Comparison of ENCODE assay signal across 20 mouse cellular contexts in the genomic region with DNA sequence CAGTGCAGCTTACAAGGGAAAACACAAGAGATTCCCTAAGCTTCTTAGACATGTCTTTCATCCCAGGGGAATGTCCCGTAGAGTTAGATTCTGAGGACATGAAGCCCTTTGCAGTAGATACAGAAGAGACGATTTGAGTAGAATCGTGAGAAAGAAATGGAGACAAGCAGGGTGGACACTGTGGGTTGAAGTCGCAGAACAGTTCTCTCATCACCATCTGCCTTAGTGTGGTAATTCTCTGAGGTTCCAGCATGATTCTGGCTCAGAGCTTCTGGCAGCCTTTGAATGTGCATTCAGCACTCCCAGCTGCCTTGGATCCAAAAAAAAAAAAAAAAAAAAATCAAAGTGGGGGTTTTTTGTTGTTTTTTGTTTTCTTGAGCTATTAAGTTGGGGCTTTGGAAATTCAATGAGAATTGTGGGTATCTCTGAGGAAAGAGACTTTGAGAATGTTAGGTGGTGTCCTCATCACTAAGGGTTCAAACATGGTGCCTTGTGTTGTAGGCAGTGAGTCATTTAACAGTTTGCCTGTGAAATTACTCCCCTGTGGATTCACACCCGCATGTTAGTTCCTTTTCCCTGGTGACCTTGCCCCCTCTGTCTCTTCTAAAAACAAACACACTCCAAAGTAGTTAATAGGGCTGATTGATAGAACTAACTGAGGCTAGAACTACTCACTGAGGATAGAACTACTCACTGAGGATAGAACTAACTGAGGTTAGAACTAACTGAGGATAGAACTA. TPM values are rescaled to one million over a fixed set of nuclear protein-coding genes. Genes with fewer than 3 reads are reported as not detected.
DNase-seq lines count a peak whose midpoint lies in the region; ATAC-seq lines count a peak whose summit lies in the region.
"Had no signal": no experiment of that assay in that cellular context is flagged by ENCODE, and none has a peak within 500 bp of the region (broad histone marks: within the 10 kb centered on the region; RNA-seq: fewer than 3 reads in every experiment).

No protein-coding gene starts in this region.

- H3K36me3 ChIP-seq in neural tube, embryonic 15.5 days: no peaks in the 10 kb centered on the region
- H3K36me3 ChIP-seq: liver, embryonic 13.5 days had no signal

- no peaks in the 10 kb centered on the region for H3K9me3 ChIP-seq in neural tube, embryonic 15.5 days (replicated peaks)
- H3K9me3 ChIP-seq: limb, embryonic 13.5 days; liver, embryonic 13.5 days had no signal

- ATAC-seq in neural tube, embryonic 15.5 days (ENCODE audit: low FRiP score): no peak
- ATAC-seq: midbrain, embryonic 16.5 days had no signal

- no peak overlapping the region for H3K27ac ChIP-seq in neural tube, embryonic 15.5 days (replicated peaks)
- H3K27ac ChIP-seq: limb, embryonic 13.5 days; liver, embryonic 13.5 days had no signal

- no peak overlapping the region for H3K4me3 ChIP-seq in neural tube, embryonic 15.5 days (replicated peaks)
- H3K4me3 ChIP-seq: limb, embryonic 13.5 days; liver, embryonic 13.5 days had no signal

- no peaks in the 10 kb centered on the region for H3K27me3 ChIP-seq in neural tube, embryonic 15.5 days (replicated peaks)
- H3K27me3 ChIP-seq: limb, embryonic 13.5 days; liver, embryonic 13.5 days had no signal

- H3K9ac ChIP-seq in neural tube, embryonic 15.5 days (replicated peaks): no peak overlapping the region
- H3K9ac ChIP-seq: limb, embryonic 13.5 days; liver, embryonic 13.5 days; lung, embryonic 14.5 days had no signal

- WGBS in neural tube, embryonic 15.5 days: 58% methylated on average over 5 of the region's 5 CpGs

- no peak overlapping the region for H3K4me2 ChIP-seq in neural tube, embryonic 15.5 days
- H3K4me2 ChIP-seq: limb, embryonic 13.5 days; liver, embryonic 13.5 days; lung, embryonic 14.5 days had no signal

- peaks cover 7% of the 10 kb centered on the region; the same call in 1 of the 2 replicates for H3K4me1 ChIP-seq in neural tube, embryonic 15.5 days
- H3K4me1 ChIP-seq: liver, embryonic 13.5 days had no signal

- peak; percentile 39 for DNase-seq in layer of hippocampus, adult 11-12 months (ENCODE audit: low spot score)
- no peak for DNase-seq in layer of hippocampus, postnatal 10 days (ENCODE audit: low spot score in 2 of 2)
- DNase-seq in right cerebral cortex, adult 2 months (ENCODE audit: low spot score in 2 of 2): peak; percentile 24 to 46
- no peak for DNase-seq in right cerebral cortex, postnatal 14 days
- peak; percentile 24 to 60 for DNase-seq in frontal cortex, postnatal 36 days (ENCODE audit: low spot score in 2 of 2)
- no peak for DNase-seq in spleen, postnatal 10 days (ENCODE audit: low spot score in 2 of 2)
- DNase-seq: adrenal gland, postnatal 14 days; cerebellum, adult 11-12 months; cerebellum, postnatal 36 days; kidney, adult 18-20 months; kidney, postnatal 10 days; liver, embryonic 13.5 days; lung, embryonic 14.5 days; lung, postnatal 36 days; spleen, adult 18-20 months; thymus, adult 2 months had no signal

RNA-seq across cellular contexts. Expression of a gene that starts 33.0 kb away (rescaled TPM):
- total RNA-seq in layer of hippocampus, postnatal 10 days (2021): 10 to 100 TPM; 34.4 to 35.7 TPM
- 13.6 and 13.7 TPM in 2 replicates for polyA plus RNA-seq in neural tube, embryonic 15.5 days (2015; fragmentation: Nextera tagmentation; extraction: Ambion mirVana)

RNA-seq across cellular contexts. Expression of a gene that starts 43.0 kb away (rescaled TPM):
- 1 to 10 TPM; 5.8 to 6.5 TPM for total RNA-seq in layer of hippocampus, postnatal 10 days (2021)
- 1.8 and 2.0 TPM in 2 replicates for polyA plus RNA-seq in neural tube, embryonic 15.5 days (2015; fragmentation: Nextera tagmentation; extraction: Ambion mirVana)
- total RNA-seq: hematopoietic stem cell, adult 5-6 weeks had no signal

Comparison
In these comparisons a context has a peak if more than half of its experiments do, and no peak if none do; other contexts are left out.
1. DNase-seq: peak in layer of hippocampus, adult 11-12 months (single experiment), right cerebral cortex, adult 2 months (2 of 2) and frontal cortex, postnatal 36 days (2 of 2); none in layer of hippocampus, postnatal 10 days (0 of 2), right cerebral cortex, postnatal 14 days (single experiment) and spleen, postnatal 10 days (0 of 2).